Mouse (Mus musculus) testis, adult 2 months (tissue): ENCODE data around the gene Cxcl14.

Experiments
- CTCF ChIP-seq: fragments of 200-500 bp; IDR thresholded peaks from 2 replicates; pipeline ENCODE4 v1.5.1; 2012; ENCODE audit warnings: low read depth, mild to moderate bottlenecking, inconsistent platforms, low read length, moderate library complexity; ENCODE audit not compliant: control insufficient read depth, insufficient read depth, insufficient replicate concordance
- POLR2A ChIP-seq: fragments of 200-500 bp; IDR thresholded peaks from 2 replicates; pipeline ENCODE4 v1.6.1; 2012; ENCODE audit warnings: low read depth, mild to moderate bottlenecking, inconsistent platforms, low read length, moderate library complexity; ENCODE audit not compliant: control insufficient read depth

- TF ChIP-seq POLR2A (no peak), CTCF (no peak)
These were observed 20.6 kb upstream of the Cxcl14 start for GRCm38 (mm10) chr13:56316930-56317329.
